Mouse (Mus musculus) liver, embryonic 14.5 days (tissue): ENCODE measurements around the gene Map3k5. TPM values are rescaled to one million over a fixed set of nuclear protein-coding genes. Genes with fewer than 3 reads are reported as not detected.

Experiments used
- ATAC-seq: fragments of 200-750 bp; cut with Nextera tagmentation; 2 replicates; pipeline ENCODE4 v1.8.0; 2017; ENCODE audit warnings: moderate number of reproducible peaks, mild to moderate bottlenecking, moderate library complexity; ENCODE audit not compliant: insufficient read depth
- DNase-seq, 3 experiments: peaks; one replicate each; pipeline ENCODE4 v3.0.0-alpha.2; 2012 to 2013; ENCODE audit warnings: low read depth in 3 of 3, low spot score in 3 of 3
- H3K27ac ChIP-seq: fragments of 300-500 bp; sonication (generic); 2 replicates; pipeline ENCODE4 v1.5.1; 2014; ENCODE audit warnings: moderate library complexity, mild to moderate bottlenecking, control low read depth, inconsistent platforms
- H3K27me3 ChIP-seq: fragments of 300-500 bp; sonication (generic); 2 replicates; pipeline ENCODE4 v1.6.1; 2014; ENCODE audit warnings: mild to moderate bottlenecking, low read length, moderate library complexity; ENCODE audit not compliant: control insufficient read depth, insufficient read depth
- H3K36me3 ChIP-seq: fragments of 300-500 bp; sonication (generic); replicated peaks from 2 replicates; pipeline ENCODE4 v1.6.1; 2014; ENCODE audit warnings: low read depth; ENCODE audit not compliant: control insufficient read depth, insufficient read depth
- H3K4me1 ChIP-seq, 2 experiments: fragments of 200-500 bp in 1 of 2; fragments of 300-500 bp in 1 of 2; sonication (generic) in 1 of 2; replicated peaks; 2 replicates each; pipeline ENCODE4 v1.6.1; 2012 to 2014; ENCODE audit warnings: antibody characterized with exemption in 1 of 2, inconsistent platforms in 1 of 2, low read length in 1 of 2; ENCODE audit not compliant: control insufficient read depth in 2 of 2, insufficient read depth in 2 of 2
- H3K4me2 ChIP-seq: fragments of 300-500 bp; sonication (generic); 2 replicates; pipeline ENCODE4 v1.6.1; 2014; ENCODE audit warnings: low read depth, mild to moderate bottlenecking, control low read depth, moderate library complexity
- H3K4me3 ChIP-seq, 2 experiments: fragments of 200-500 bp in 1 of 2; fragments of 300-500 bp in 1 of 2; sonication (generic) in 1 of 2; 2 replicates each; pipeline ENCODE4 v1.5.1; 2012 to 2014; ENCODE audit warnings: low read depth in 2 of 2, low read length in 2 of 2, mild to moderate bottlenecking in 2 of 2, control low read depth in 1 of 2, inconsistent platforms in 1 of 2, moderate library complexity in 1 of 2; ENCODE audit not compliant: insufficient read depth in 1 of 2
- H3K9ac ChIP-seq: fragments of 300-500 bp; sonication (generic); replicated peaks from 2 replicates; pipeline ENCODE4 v1.6.1; 2014; ENCODE audit warnings: mild to moderate bottlenecking, control low read depth, moderate library complexity
- H3K9me3 ChIP-seq: fragments of 300-500 bp; sonication (generic); 2 replicates; pipeline ENCODE4 v1.6.1; 2016; ENCODE audit warnings: low read length, mixed read lengths; ENCODE audit not compliant: control insufficient read depth
- CTCF ChIP-seq: IDR thresholded peaks from 2 replicates; pipeline ENCODE4 v1.5.1; 2016; ENCODE audit warnings: antibody characterized with exemption, low read depth, control low read depth
- EP300 ChIP-seq: IDR thresholded peaks from 2 replicates; pipeline ENCODE4 v1.6.1; 2016; ENCODE audit warnings: antibody characterized with exemption, low read depth
- whole genome bisulfite sequencing: fragments of 180-500 bp; shearing (Covaris S2); extraction: QIAGEN DNeasy Blood & Tissue Kit; methylation state at CpG from one replicate; pipeline ENCODE4 v1.1.7; 2014; ENCODE audit not compliant: insufficient replicate concordance; 5-methylcytosine and 5-hydroxymethylcytosine counted together
- polyA plus RNA-seq, 2 experiments: library from polyadenylated mRNA; depleted of rRNA in 1 of 2; stranded (reverse) in 1 of 2; unstranded in 1 of 2; fragments of >200 nt; fragmentation: Nextera tagmentation in 1 of 2; extraction: Ambion mirVana in 1 of 2; gene quantifications; 2 replicates each; pipeline versions ENCODE4 v1.2.1 to v1.2.3; 2012 to 2014

The Map3k5 gene
- polyA plus RNA-seq, 2 experiments: 1.0 to 1.1 TPM

- no peak for ATAC-seq
These were observed 102.6 kb downstream of the Map3k5 start for GRCm38 (mm10) chr10:20036846-20037245.

GRCm38 (mm10) chr10:20039531-20039930, 105.3 kb downstream of the Map3k5 start:
- no peak for TF ChIP-seq CTCF
- Histone ChIP-seq H3K36me3 (no peaks in the 10 kb centered on the region), H3K27me3 (no peaks in the 10 kb centered on the region), H3K4me3 (no peak overlapping the region), H3K4me2 (no peak overlapping the region), H3K9me3 (no peaks in the 10 kb centered on the region), H3K9ac (no peak overlapping the region), H3K27ac (no peak overlapping the region), H3K4me1 (no peaks in the 10 kb centered on the region)
- DNase-seq: no peak
- ATAC-seq: no peak
- WGBS: 75% methylated on average over 3 of the region's 3 CpGs

More at GRCm38 (mm10) chr10:20036846-20037245, 102.6 kb downstream of the Map3k5 start:
- Histone ChIP-seq H3K27ac (no peak overlapping the region), H3K4me2 (no peak overlapping the region), H3K36me3 (no peaks in the 10 kb centered on the region), H3K4me1 (no peaks in the 10 kb centered on the region), H3K4me3 (no peak overlapping the region), H3K9me3 (no peaks in the 10 kb centered on the region), H3K27me3 (no peaks in the 10 kb centered on the region), H3K9ac (no peak overlapping the region)
- 16% methylated on average over 7 of the region's 7 CpGs for WGBS
- no peak for DNase-seq
- TF ChIP-seq EP300 (no peak), CTCF (no peak)

GRCm38 (mm10) chr10:20040116-20040515, 105.8 kb downstream of the Map3k5 start:
- Histone ChIP-seq H3K36me3 (no peaks in the 10 kb centered on the region), H3K9me3 (no peaks in the 10 kb centered on the region), H3K4me3 (no peak overlapping the region), H3K4me2 (no peak overlapping the region), H3K9ac (no peak overlapping the region), H3K4me1 (no peaks in the 10 kb centered on the region), H3K27me3 (no peaks in the 10 kb centered on the region), H3K27ac (no peak overlapping the region)
- DNase-seq (no peak), ATAC-seq (no peak)
- 56% methylated on average over 7 of the region's 7 CpGs for WGBS
- TF ChIP-seq CTCF: no peak
- TF ChIP-seq EP300: no peak

- Histone ChIP-seq H3K27ac (no peak overlapping the region), H3K4me1 (peaks cover 0 to under 1% of the 10 kb centered on the region in 2 experiments; a peak in 2 of 4 replicates), H3K9ac (no peak overlapping the region), H3K9me3 (no peaks in the 10 kb centered on the region), H3K27me3 (no peaks in the 10 kb centered on the region), H3K4me3 (no peak overlapping the region), H3K36me3 (no peaks in the 10 kb centered on the region), H3K4me2 (no peak overlapping the region)
- DNase-seq: no peak
- no peak for ATAC-seq
- TF ChIP-seq CTCF (no peak), EP300 (no peak)
- 22% methylated on average over 4 of the region's 4 CpGs for WGBS
These were observed 106.4 kb downstream of the Map3k5 start for GRCm38 (mm10) chr10:20040677-20041076.

GRCm38 (mm10) chr10:20042081-20042480, 107.8 kb downstream of the Map3k5 start:
- ATAC-seq: no peak
- no peak for TF ChIP-seq CTCF
- no peak for TF ChIP-seq EP300
- Histone ChIP-seq H3K36me3 (no peaks in the 10 kb centered on the region), H3K4me2 (no peak overlapping the region), H3K4me1 (peaks cover 0 to 2% of the 10 kb centered on the region in 2 experiments; a peak in 2 of 4 replicates), H3K27ac (no peak overlapping the region), H3K9ac (no peak overlapping the region), H3K27me3 (no peaks in the 10 kb centered on the region), H3K9me3 (no peaks in the 10 kb centered on the region), H3K4me3 (no peak overlapping the region)
- 79% methylated on average over 8 of the region's 8 CpGs for WGBS
- no peak for DNase-seq
